Mouse (Mus musculus): ENCODE data around the gene Rap1a. TPM values are rescaled to one million over a fixed set of nuclear protein-coding genes. Genes with fewer than 3 reads are reported as not detected.

The Rap1a gene
- total RNA-seq, 2 experiments from 2014 or later: 170 to 173 TPM

DNA sequence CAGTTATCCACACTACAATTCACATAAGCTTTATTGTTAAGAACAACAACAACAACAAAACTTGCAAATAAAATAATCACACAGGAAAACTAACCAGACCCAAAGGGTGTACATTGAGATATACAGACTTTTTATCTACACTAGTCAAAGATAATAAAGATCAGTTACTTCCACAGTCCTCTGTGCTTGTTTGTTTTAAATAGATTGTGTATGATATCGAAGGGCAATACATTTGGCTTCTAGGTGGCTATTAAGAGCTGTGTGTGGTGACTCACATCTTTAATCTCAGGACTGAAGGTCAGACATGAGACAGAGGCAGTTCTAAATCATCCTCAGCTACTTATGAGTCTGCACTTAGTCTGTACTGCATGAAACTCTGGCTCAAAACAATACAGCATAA lies 6.5 kb upstream of the Rap1a start:
- DNase-seq (ENCODE audit: low spot score in 2 of 2): no peak

DNA sequence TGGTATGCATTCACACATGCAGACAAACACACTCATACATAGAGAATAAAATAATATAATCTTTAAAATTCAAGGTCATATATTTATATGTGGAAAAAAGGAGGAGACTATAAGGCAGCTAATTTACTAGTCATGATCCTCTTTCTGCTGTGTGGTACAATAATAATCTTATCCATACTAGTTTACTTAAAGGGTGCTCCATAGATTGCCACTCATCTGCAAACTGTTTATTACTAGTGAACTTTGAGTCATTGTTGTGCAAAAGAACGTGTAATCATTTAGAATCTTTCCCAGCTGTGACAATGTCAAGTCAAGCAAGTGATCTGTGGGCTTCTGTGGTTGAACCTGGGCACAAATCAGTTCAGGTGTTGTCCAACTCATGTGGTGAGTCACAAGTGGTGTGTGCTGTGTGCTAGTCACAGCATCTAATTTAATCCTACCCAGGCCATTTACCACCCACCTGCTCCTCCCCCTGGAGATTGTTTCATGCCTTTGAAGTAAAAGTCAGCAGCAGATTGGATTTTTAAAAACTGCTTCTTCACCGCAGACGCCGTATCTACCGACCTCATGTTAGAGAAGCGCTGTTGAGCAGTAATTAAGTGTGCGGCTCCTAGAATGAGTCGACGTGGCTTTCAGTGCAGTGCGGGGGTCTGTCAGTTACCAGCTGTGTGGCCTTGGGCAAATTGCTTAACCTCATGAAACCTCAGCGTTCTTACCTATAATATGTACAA lies 5.5 kb upstream of the Rap1a start:
- DNase-seq (ENCODE audit: low spot score in 2 of 2): no peak

DNA sequence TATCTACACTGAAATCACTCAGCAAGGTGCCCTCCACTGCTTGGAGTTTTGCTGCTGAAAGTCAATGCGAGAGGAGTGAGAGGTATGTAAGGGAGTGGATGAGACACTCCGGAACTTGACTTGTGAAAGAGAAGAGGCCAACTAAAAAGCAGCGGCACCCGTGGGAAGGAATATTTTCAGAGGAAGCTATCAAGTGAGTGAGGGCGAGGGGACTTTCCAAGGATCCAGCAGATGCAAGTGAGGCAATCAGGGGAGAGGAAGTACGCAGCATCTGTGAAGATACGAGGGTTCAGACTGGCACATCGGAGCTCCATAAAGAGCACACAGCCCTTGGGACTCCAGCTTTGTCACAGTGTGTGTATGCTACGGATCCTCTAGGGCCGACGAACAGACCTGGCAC lies 2.5 kb upstream of the Rap1a start:
- no peak for DNase-seq (ENCODE audit: low spot score in 2 of 2)

DNA sequence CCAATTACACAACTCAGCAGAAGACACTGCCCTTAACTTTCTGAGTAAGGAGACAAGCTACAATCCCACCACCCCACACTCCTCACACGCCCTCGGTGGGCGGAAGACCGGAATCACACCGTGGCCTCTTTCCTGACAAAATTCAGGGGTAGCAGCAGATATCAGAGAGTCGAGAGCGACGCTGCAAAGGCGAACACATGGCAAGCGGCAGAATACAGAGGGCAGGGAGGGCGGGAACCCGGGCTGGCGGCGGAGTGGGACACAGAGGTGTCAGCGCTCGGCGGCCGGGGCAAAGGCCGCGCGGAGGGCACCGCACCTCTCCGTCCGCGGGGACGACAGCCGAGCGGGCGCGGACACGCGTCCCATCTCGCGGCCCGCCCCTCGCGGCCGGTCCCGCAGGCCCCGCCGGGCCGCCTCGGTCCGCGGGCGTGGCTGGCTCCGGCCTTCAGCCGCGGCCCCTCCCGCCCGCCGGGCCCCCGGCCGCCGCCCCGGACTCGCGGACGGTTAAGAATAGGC lies 403 bp downstream of the Rap1a start:
- DNase-seq (ENCODE audit: low spot score in 2 of 2): peak in 1 of 2 experiments; percentile 19

DNA sequence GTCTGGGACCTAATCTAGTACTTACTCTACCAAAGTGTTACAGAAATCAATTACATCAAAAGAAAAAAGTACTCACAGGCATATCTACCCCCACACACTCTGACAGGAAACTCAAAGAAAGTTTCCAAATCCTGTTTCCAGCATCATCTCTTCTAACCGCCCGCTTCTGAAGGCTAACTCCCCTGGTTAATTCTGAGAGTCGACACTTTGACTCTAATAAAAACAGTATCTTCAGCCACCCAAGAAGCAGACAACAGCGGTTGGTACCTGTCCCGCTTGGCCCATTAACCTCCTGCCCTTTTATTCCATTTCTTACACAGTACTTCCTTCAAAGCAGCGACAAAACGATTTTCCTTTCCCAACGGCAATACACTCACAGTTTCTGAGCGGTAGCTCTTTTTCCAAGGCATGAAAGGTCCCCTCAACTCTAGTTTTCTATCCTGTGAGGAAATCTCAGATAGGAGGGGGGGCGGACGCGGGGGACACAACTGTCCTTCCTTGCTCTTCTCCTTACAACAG lies 921 bp downstream of the Rap1a start:
- DNase-seq (ENCODE audit: low spot score in 2 of 2): no peak

DNA sequence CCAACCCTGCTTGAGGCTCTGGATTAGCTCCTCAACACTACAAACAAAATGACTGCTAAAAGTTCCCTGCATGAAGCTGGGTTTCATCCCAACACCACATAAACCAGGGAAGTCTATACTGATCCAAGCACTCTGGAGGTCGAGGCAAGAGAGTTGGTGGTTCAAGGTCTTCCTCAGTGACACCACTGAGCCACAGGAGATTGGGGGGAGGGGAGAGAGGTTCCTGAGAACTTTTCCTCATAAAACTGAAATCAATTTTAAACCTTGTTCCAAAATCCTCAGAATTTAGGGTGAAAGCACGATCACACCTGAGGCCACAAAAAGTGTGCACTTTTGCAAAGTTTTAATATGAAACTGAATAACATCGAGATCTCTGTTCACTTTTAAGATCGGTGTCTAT lies 1.8 kb downstream of the Rap1a start:
- no peak for DNase-seq (ENCODE audit: low spot score in 2 of 2)

DNA sequence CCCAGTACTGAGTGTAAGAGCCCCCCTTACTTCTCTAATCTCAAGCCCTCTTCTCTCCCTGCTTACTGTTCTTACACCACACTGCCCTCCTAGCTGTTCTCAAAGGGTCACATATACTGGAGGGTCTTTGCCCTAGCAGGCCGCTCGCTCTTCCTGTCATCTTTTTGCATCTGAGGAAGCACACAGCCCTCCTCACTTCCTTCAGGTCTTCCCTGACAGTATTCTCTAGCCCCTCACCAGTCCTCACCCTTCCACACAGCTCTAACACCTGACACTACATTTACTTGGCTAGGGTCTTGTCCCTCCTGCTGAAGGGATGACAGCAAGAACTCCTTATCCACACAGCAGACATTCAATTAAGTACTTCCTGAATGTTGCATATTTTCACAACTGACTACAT lies 2.4 kb downstream of the Rap1a start:
- no peak for DNase-seq (ENCODE audit: low spot score in 2 of 2)

DNA sequence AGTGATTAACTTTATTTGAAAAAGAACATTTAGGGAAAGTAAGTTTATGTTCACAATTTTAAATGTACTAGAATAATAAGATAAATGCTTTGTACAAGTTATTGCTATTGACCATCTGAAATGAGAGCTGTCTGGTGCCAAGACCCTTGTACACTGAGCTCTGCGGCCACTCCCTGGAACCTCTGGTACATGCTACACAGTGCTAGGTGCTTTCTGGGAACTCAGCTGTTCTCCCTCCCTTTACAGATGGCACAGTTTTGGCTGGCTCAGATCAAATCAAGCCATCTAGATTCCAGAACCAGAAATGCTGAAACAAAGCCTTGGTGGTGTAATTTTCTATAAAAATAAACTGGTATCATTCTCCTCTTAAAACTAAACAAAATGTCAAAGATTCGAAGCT lies 3.7 kb downstream of the Rap1a start:
- DNase-seq (ENCODE audit: low spot score in 2 of 2): no peak

DNA sequence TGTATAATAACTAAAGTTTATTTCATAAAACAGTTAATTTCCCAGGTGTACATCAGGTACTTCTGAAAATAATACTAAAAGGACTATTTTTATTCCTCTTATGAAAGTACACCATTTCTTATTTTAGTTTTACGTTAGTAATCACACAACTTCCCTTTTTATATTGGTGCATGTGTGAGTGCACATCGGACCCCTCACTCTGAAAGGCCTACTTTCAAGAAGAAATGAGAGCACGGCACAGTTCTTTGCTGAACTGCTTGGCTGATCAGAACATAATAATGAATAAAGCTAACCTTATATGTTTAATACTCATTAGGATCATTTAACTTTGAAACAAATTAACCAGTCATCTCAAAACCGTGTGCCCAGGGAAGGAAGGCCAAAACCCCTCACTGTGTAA lies 4.4 kb downstream of the Rap1a start:
- DNase-seq (ENCODE audit: low spot score in 2 of 2): no peak

DNA sequence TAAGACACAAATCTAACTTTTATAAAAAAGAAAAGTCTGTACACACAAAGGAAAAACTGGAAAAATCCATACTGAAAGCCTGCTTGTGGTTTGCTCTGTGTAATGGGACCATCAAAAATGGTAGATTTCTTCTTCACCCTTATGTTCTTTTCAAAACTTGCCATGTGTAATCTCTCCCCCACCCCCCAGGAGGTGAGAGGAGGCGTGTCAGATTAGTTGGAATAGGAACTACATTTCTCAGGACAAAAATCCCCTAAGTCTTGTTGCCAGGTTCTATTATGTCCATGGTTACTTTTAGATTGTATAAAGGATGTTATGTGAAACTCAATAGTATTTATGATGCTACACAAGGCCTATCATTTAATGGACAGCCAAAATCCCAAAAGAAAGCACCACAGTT lies 6.8 kb downstream of the Rap1a start:
- DNase-seq (ENCODE audit: low spot score in 2 of 2): no peak

DNA sequence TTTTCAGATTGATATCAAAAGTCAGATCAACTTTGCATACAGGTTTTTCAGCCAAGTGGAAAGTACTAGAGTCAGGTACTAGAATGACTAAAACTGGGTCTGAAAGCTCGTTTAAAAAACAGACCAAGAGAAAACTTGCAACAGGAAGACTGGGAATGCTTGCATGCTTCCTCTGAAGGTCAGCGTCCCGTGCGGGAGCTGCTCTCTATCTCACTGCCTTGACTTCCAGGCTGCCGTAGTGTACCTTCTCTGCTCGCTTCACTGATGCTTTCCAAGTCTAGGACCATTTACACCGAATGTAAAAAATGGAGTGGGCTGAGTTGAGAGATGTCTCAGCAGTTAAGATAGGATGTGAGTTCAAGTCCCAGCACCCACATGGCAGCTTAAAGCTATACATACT lies 8.8 kb downstream of the Rap1a start:
- no peak for DNase-seq (ENCODE audit: low spot score in 2 of 2)

DNA sequence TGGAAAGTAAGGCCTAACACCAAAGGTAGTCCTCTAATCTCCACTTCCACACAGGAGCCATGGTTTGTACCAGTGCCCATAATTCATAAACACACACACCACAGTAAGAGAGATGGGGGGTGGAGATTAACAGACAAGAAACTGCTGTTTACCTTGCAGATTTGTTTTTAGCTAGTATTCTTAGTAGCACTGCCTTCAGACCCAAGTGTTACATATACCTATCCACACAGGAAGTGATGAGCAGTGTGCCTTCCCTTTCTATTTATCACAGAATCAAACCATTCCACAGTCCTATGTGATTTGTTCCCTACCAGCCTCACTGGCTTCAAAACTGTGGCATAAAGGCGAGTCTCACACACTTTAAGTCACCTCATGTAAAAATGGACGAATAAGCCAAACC lies 10.0 kb downstream of the Rap1a start:
- DNase-seq (ENCODE audit: low spot score in 2 of 2): no peak

DNA sequence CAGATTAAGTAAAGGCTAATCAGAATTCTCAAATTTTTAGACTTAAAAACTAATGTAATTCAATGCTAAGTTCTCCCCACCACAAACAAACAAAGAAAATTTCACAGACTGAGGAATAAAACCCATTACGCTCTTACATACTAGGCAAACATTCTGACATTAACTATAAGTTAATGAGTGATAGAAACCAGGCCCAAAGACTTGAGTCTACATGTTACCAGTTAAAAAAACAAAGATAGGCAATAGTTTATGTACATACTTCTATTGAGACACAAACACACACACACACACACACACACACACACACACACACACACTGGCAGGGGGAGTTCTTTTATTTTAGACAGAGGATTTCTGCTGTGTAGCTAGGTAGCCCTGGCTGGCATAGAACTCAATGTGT lies 10.8 kb downstream of the Rap1a start:
- DNase-seq (ENCODE audit: low spot score in 2 of 2): no peak

DNA sequence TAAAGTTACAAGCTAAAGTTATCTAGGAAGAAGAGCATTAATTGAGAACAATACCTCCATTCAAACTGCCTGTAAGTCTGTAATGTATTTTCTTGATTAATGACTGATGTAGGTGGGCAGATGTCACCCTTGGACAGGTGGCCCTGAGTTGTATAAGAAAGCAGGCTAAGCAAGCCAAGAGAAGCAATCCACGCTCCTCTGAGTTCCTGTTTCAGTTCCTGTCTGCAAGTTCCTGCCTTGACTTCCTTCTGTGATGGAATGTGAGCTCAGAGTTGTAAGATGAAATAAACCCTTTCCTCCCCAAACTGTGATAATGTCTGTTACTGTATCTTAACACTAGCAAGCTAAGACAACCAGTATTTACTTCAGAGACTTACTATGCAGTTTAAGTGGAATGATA lies 11.4 kb downstream of the Rap1a start:
- DNase-seq (ENCODE audit: low spot score in 2 of 2): no peak

DNA sequence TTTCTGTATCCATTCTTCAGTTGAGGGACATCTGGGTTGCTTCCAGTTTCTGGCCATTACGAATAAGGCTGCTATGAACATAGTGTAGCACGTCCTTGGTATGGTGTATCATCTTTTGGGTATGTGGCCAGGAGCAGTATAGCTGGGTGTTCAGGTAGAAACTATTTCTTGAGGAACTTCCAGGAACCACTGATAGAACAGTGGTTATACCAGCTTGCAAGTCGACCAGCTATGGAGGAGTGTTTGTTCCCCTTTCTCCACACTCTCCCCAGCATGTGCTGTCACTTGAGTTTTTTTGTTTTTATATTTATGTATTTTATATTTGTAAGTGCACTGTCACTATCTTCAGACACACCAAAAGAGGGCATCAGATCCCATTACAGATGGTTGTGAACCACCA lies 13.8 kb downstream of the Rap1a start:
- DNase-seq (ENCODE audit: low spot score in 2 of 2): no peak

DNA sequence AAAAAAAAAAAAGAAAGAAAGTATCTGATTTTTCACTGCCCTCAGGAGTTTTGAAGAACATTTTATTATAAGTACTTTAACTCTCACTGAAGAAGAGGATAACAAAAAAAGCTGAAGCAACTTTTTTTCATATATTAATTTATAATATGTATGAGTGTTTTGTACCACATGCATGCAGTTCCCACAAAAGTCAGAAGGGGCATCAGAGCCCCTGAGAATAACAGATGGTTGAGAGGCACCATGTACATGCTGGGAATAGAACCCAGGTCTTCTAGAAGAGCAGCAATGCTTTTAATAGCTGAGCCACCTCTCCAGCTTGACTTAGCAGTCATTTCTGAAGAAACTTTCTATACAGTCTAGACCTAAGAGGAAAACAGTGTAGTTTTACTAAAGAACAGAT lies 15.3 kb downstream of the Rap1a start:
- no peak for DNase-seq (ENCODE audit: low spot score in 2 of 2)

DNA sequence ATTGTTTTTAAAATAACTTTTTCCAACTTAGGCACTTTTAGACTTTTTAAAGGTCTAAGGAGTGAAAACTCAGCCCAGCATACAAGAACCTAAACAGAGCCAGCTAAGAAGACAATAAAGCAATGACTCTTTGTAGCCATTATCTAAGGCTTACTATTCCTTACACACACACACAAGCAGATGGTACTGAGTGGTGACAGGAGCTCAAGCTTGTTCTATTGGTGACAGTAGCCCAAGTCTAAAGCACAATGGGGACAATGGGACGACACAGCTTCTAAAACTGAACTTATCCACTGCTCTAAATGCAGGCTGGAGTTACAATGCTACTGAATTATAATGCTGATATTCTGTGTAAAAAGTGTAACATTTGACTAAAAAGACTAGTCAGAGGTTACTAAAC lies 17.3 kb downstream of the Rap1a start:
- DNase-seq (ENCODE audit: low spot score in 2 of 2): no peak

DNA sequence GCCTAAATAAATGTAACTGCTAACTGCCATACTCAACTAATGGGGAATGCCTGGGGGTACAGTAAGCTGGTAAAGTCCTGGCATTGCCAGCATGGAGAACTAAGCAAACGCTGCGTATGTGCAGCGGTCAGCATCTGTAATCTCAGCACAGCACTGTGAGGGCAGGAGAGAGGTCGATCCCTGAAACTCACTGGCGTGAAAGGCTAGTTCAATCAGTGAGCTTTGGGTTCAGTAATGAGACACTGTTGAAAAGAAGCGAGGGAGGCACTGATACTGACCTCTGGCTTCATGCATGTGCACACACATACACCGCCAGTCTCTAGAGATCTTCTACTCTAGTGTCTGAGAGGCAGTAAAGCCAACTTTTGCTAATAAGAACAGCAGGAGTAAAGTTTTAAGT lies 18.7 kb downstream of the Rap1a start:
- no peak for DNase-seq (ENCODE audit: low spot score in 2 of 2)

DNA sequence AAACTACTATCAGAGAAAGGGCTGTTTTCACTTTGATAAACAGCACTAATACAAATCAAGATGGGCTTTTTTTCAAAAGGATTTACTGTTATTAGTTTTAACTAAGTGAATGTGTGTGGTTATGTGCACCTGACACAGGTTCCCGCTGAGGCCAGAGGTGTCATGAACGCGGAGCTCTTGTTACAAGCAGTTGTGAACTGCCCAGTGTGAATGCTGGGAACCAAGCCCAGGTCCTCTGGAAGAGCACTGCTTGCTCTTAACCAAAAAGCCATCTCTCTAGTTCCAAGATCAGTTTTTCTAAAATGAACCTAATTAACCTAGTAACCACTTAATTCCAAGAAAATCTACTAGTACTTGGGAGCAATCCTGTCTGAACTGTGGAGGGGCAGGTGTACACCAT lies 23.1 kb downstream of the Rap1a start:
- DNase-seq (ENCODE audit: low spot score in 2 of 2): no peak

DNA sequence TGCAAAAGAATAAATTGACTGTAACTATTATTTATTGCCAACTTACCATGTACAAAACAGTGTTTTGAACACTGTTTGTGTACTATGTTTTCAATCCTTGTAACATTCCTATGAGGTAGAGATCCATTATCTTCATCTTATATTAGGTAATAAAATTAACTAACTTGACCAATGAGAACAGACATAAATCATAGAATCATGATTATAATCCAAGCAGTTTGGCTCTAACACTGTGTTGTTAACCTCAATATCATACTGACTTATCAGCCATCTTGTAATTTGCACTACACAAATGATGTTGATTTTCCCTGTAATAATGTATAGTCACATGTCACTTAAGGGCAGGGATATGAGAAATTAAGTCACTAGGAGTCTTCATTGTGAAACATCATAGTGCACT lies 26.6 kb downstream of the Rap1a start:
- no peak for DNase-seq (ENCODE audit: low spot score in 2 of 2)

DNA sequence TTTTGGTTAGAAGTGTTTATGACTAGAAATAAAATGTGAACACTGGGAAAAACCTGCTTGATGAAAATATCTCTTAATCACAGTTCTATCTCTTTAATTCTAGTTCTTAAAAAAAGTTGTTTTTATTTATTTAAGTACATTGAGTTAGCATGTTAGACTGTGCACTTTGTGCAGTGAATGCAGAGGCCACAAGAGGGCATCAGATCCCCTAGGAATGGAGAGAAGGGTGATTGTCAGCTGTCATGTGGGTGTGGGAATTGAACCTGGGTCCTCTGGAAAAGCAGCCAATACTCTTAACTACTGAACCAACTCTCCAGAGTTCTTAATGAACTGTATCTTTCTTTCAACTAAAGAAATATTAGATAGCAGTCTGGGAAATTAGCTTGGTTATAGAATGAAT lies 29.6 kb downstream of the Rap1a start:
- DNase-seq (ENCODE audit: low spot score in 2 of 2): no peak

DNA sequence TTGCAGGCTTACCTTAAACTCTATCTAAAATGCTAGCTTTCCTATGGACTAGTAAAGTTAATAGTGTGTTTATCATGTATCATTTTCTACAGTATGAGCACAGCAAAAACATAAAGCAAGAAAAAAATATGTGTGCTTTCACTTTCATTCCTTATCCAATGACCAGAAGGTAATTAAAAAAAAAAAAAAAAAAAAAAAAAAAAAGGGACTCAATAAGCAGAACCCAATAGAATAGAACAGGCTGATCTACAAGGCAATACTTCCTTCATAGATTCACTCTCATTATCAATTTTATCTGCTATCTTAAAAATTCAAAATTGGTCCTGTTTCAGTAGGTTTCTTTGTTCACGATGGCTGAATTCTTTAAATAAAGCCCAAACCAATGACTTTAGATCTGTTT lies 30.3 kb downstream of the Rap1a start:
- no peak for DNase-seq (ENCODE audit: low spot score in 2 of 2)

DNA sequence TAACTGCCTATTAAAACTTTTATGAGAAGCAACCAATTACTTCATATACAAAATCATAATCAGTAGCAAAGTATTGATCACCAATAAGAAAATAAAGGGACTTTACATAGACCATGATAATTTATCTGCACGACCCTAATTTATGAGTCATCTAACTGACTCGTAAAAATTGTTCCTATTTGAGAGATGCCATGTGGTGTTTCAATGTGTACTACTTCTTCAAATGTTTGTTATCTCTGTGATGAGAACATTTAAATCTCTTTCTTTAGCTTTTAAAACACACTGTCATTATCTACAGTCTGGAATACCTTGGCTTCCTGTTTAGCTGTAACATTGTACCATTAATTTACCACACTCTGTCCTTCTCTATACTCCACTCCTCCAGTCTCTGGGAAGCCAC lies 31.8 kb downstream of the Rap1a start:
- DNase-seq (ENCODE audit: low spot score in 2 of 2): no peak

All from adrenal gland, postnatal 4 days (tissue).